Mouse (Mus musculus) lung, postnatal 14 days (tissue): ENCODE results near the gene Gps2.

Experiments
- DNase-seq: peaks from one replicate; pipeline ENCODE4 v3.0.0; 2021

Gps2 gene

DNA sequence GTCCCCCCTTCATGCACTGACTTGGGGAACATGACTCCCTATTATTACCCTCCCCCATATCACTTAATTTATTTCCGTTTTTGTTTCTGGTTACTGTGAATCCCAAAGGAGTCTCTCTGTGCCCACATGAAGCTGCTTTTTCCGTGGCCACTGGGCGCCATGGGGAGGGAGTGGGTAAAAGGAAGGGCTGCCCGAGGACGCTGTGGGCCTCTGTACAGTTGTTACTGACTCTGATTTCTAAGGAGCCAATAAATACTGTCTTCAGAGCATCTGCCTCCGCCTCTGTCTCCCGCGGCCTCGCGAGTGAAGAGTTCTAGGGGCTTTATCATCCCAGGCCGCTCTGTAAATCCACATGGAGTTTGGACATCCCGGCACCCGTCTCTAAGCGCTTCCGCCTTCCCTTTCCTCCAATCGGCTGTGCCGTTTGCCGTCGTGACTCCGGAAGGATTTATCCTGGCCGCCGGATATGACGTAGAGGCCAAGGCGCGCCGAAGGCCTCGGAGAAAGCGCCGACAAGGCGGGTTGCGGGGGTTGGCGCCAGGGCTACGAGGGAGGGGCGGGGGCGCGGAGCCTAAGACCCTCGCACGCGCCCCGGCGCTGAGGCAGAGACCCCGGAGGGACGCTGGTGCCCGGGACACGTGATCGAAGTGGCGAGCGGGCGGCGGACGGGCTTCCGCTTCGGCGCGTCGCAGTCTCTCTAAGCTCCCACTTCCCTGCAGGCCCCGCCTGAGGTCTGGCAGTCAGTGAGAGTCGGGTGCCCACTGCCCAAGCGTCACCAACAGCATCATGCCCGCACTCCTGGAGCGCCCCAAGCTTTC is at the start of gene Gps2:
Gene Gps2 (plus strand): TSS at position 335 of the 818 bp plus-strand sequence.
- DNase-seq, result peak; percentile 93

DNA sequence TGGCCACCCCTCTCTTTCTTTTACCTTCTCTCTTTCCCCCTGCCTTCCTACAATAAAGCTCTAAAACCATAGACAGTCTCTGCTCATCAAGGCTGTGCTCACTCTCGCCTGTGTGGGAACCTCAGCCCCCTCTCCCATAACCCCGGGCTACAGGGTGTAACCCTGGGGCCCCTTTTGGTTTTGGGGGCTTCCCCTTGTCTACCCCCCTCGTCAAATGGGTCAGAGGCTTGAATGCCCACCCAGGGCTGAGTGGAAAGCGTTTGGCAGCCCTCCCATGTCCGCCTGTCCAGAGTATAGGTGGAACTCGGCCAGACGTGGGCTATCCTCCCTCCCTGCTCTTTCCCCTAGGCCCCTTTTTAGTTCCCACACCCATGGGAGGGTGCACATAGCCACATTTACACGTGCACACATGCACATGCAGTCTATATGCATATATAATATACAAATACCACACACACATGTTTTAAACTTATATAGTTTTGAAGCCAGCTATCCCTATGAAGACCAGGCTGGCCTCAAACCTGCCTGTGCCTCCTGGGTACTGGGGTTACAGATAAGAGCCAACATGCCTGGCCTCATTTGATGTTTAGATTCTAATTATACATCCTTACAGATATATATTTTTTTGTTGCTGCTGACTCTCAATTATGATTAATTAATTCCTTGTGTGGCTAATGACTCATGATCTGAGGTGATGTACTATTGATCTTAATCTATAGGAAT is 49.4 kb upstream of the Gps2 start:
- DNase-seq, result no peak

DNA sequence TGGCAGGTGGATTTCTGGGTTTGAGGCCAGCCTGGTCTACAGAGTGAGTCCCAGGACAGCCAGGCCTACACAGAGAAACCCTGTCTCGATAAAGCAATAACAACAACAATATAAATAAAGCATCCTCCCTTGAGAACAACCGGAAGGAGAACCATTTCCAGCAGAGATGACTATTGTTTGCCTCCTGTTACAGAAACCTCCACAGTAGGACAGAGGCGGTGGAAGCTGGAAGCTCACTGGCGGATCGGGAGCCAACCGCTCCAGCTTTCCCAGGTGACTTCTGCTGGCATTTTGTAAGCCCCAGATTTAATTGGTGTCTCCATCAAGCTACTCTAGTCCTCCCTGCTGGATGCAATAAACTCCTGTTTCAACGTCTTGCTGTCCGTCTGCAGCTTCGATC is 48.1 kb upstream of the Gps2 start:
- DNase-seq, result no peak

DNA sequence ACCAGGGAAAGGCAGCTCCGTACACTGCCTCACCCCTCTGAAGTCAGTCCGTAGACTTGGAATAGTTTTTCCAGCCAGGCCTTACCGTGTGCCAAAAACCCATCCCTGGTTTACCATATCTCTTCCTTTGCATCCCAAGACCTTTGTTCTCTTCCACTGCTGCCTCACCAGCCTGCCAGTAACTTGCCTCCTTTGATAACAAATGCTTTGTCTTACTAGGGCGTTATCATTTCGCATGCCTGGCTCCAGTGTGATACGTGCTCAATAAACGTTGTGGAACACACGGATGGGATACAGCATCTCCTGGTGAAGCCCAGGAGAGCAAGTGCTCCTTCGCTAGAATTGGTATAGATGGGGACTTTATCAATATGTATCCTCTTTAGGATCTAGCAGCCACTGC is 46.4 kb upstream of the Gps2 start:
- DNase-seq, result no peak

DNA sequence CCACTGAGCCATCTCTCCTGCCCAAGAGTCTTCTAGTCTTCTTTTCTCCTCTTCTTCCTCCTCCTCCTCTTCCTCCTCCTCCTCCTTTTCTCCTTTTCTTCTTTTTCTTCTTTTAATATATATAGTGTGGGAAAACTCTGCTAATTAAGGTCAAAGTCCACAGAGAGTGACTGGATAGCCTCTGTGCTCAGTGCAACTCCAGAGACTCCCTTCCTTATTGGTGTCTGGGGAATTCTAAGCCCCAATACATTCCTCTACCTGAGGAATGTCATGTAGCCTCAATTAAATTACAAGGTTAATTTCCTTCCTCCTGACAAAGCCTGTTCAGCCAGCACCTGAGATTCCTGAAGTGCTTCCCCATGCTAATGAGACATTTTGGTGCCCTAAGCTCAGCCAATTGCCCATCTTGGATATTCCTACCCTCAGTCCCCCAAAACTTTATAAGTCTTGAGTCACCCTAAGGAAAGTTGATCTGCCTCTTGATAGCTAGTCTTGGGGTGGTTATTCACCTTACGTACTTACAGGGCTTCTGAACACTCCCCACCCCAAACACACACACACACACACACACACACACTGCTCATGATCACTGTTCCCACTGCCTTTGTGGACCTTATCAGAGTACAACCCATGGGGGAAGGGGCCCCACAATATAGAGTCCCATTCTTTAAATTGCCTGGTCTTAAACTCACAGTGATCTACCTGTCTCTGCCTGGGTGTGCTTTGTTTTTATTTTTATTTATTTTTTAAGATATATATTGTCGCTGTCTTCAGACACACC is 43.2 kb upstream of the Gps2 start:
- DNase-seq, result no peak

DNA sequence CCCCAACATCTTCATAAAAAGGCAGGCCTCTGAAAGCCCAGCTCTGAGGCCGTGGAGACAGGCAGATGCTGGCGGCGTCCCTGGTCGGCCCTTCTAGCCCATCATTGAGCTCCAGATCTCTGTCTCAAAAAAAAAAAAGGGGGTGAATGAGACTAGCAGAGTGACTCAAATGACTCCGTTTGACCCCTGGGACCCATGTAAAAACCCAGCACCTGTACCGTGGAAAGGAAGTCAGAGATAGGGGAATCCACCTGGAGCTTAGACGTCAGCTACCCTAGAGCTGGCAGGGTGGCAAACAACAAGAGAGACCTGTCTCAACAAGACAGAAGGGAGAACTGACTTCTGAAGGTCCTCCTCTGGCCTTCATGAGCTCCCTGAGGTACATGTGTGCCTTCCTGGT is 41.9 kb upstream of the Gps2 start:
- DNase-seq, result no peak

DNA sequence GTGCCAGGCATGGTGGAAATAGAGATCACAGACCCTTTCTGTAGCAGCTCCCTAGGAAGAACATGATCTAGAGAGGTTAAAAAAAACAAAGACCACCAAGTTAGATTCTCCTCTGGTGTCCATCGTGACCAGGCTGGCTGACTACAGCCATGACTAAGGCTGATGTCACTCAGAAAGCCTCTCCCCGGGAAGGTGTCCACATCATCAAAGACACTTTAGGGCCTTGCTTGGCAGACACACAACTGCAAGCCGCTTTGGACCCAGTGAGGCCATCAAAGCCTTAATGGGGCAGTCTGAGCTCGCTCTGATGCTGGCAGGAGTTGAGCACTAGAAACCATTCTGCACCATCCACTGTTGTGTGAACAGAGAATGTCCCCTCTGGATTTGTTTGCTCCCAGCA is 41.2 kb upstream of the Gps2 start:
- DNase-seq, result no peak

DNA sequence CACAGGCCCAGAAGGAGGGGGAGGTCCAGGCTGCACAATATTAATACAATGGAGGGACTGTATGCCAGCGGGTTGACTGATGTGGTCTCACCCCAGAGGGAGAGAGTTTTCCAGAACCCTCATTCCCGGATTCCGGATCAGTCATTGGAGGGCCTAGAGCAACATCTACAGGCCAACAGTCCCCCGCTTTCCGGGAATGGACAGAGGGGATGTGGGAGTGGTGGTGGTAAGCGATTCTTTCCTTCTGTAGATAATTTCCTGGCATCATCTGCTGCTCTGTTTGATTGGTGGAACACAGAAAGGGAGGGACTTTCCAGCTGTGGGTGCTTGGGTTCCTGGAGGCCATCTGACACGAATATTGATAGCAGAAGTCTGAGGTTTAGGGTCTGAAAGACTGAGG is 37.5 kb upstream of the Gps2 start:
- DNase-seq, result peak; percentile 71

DNA sequence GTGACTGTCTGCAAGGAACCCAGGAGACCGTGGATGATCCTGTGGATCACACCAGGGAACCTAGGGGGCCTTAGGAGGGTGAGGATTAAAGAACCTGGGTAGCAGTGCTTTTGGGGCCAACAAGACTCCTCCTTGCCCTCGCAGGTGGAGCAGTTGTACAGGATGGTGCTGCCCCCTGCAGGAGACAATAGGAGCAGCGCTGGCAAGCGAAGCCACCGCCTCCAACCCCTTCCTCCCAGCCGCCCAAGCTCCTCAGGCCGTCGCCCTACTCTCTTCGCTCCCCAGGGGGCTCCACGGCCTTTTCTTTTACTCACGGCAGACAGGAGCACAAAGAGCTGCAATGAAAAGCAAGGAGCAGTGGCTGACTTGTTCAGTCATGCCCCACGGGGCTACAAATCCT is 36.8 kb upstream of the Gps2 start:
- DNase-seq, result peak; percentile 93

DNA sequence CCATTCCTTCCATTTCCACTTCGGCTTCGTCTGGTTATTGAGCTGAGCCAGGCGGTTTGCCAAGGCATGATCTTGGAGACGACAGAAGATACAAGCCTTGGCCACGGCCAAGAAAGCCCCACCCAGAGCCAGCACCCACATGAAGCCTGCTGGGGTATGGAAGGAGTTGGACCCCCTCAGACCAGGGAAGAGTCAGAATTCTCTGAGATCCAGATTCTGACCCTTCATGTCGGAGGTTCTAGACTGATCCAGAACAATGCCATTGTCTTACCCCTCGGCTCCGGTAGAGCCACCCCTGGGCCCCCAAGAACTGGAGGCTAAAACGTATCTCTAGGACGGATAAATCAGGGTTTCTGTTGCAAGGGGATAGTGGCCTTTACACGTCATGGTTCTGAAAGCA is 35.8 kb upstream of the Gps2 start, which contains the start of gene Tmem95:
Gene Tmem95 (minus strand): TSS at position 141 of the 400 bp plus-strand sequence.
- DNase-seq, result no peak

DNA sequence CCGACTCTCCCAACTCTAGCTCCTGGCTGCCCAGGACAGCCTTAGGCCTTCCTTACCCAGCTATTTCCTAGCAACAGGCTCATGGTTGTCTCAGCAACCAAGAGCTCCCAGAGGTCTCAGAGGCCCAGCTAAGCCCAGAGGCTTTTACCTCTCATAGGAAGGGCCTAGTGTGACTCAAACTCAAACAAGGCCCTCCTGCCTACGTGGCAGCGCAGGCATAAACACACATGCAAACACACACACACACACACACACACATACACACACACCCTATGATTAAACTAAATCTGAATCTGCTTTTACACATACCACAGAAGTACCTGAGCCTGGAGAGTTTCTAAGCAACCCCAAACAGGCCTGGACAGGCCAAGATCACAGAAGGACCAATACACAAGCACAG is 35.3 kb upstream of the Gps2 start:
- no peak for DNase-seq

DNA sequence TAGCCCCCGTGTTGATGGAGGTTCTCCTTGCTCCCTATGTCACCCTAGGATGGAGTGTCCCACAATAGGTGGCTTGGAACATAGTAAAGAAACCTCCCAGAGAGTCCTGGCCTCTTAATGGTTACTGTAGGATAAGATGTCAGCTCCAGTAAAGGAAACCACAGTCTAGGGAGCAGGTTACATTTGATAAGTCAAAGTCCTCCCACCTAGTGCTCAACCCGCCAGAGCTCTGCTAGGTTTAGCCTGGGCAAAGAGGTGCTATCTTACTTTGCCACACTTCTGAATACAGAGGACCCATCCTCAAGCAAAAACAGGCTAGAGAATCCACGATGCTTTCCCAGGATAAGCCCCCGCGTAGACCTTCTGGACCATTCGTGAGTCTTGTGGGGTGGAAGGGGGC is 34.7 kb upstream of the Gps2 start:
- no peak for DNase-seq

DNA sequence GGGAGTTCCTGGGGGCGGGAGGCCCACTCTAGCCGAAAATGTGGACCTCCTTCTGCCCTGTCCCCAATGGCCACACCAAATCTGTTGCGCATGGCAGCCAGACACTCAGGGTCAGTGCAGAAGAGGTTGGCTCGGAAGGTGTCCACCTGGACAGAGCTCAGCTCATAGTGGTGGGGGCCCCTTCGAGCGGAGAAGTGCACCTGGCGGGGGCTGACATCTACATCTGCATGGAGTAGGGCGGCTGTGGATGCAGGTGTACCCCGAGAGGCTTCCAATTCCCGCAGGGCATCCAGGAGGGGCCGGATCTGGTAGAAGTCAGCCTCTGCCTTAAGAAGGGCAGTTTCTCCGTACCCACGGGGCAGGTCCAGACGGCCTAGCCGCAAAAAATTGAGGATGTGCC is 34.0 kb upstream of the Gps2 start:
- DNase-seq, result no peak

DNA sequence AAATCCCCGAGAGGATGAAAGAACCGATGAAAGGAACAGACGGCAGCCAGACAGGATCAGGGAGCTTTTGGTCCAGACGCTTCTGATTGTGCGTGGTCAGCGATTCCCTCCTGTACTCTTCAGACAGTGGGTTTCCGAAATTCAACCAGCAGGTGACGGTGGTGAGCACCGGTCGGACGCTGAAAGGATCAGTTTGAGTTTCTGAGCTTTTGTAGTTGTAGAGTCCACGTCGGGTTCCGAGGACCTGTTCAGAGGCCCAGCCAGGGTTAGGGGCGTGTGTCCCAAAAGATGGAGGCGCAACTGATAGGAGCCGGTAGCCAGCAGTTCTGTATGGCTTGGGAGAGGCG is 33.2 kb upstream of the Gps2 start:
- DNase-seq, result peak; percentile 78

DNA sequence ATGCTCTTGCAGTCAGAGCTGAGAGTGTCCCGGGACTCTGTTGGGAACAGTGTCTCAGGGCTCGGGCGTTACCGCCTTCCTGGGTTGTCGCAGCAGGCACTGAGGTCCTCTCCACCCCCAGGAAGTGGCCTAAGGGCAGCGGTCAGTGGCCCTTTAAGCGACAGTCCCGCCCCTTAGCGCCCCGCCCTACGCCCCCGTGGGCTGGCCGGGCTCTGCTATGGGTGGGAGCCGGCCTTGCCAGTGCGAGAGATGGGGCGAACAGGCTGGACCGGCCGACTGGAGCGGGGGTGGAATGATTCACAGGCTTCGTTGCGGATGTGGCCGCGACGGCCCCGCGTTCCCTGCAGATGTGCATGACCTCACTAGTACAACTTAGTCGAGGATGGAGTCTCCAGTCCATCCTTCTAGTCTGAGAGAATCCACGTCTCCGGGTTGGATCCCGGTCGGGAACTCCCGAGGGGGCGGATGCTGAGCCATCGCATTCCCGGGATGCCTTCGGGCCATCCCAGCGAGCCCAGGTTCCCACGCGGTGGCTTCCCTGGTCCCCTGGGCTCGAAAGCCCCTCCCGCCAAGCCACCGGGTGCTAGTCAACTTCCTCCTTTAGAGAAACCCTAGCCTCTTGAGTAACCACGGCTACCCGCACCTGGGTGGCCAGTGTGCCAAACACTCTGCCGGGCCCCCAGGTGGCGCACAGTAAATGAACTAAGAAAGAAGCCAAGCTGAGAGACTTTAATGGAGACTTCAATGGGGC is 32.7 kb upstream of the Gps2 start, which contains the start of gene Kctd11:
Gene Kctd11 (minus strand): TSS at position 554 of the 751 bp plus-strand sequence.
- DNase-seq, result peak; percentile 93

DNA sequence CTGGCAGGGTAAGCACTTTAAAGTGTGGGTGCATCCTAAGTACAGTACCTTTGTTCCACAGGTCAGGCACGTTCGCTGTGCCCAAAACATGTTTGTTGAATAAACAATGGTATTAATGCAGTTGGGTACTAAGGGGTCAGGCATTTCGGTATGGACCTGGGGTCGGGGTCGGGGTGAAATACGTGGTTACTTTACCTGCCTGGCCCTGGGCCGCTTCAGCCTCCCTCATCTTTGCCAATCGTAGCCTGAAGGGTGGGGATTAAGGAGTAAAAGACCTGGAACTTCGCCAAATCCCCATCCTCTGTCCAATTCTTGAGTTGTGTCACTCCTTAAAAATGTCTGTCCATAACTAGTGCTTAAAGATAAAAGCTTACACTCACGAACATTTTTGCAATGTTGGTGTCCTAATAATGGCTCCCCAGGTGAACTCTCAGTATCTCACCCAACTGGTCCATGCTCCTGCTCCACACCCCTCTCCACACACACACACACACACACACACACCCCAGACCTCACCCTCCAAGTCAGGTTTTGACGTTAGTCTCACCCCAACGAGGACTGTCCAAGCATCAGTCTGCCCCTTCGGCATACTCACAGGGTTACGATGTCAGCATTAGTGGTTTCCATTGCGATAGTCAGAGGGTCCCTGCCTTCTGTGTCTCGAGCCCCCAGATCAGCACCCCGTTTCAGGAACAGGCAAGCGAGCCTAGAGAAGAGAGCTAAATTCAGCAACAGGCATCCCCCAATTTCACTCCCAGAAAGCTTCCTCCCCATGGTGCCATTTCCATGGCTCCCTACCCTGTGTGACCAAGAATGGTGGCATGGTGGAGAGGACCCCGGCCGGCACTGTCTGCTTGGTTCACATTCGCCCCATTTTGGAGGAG is 31.7 kb upstream of the Gps2 start:
- DNase-seq, result no peak

DNA sequence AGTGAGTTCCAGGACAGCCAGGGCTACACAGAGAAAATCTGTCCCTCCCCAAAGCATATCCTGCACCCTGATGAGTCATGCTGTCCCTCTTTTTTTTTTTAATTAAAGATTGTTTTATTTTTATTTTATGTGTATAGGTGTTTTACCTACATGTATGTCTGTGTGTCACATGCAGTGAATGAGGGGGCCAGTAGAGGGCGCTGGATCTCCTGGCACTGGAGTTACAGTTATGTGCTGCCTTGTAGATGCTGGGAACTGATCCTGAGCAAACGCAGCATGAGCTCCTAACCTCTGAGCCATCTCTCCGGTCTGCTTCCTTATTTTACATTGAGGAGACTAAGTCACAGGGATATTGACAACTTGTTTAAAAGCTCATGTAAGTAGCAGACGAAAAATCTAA is 30.6 kb upstream of the Gps2 start:
- peak; percentile 58 for DNase-seq

DNA sequence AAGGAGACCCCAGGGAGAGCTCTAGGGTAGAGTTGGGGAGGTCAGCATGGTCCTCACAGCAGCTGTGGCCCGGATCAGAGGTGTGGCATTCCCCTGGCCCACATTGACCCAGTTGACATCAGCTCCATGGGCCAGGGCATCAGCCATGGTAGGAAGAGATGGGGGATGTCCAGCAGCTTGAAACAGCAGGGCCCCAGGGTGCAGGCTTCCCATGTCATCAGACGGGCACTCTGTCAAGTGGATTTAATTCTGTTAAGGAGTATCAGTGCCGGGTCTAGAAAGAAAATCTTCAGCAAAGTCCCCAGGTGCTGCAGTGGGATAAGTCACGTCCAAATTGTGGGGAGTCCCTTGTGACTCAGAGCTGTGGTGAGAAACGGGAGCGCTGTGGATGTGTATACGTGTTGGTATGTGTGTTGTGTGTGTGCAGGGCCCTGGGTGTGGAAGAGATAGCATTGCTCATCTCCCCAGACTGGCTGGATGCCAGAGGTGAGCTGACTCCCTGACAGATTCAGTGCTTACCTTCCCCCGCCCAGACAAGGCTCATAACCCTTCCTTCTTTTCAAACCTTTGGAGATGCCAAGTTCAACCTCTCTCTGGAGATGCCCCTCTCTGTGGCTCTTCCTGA is 30.0 kb upstream of the Gps2 start:
- no peak for DNase-seq

DNA sequence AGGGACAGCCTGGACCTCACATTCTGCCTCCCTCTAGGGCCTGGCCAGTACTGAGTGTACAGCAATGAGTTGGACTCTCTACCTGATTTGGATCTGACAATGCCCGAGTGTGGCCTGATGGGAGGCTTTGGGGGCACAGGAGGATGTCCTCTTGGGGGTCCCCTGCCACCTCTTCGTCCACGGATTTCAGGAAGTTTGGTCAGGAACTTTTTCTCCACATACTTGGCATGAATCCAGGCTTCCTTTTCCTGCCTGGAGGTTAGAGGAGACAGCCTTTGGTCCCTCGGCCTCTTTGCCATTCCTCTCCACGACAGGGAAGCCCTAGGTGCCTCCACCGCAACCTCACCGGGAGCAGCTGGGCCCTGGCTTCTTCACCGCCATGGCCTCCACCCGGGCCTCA is 29.4 kb upstream of the Gps2 start:
- DNase-seq, result no peak

DNA sequence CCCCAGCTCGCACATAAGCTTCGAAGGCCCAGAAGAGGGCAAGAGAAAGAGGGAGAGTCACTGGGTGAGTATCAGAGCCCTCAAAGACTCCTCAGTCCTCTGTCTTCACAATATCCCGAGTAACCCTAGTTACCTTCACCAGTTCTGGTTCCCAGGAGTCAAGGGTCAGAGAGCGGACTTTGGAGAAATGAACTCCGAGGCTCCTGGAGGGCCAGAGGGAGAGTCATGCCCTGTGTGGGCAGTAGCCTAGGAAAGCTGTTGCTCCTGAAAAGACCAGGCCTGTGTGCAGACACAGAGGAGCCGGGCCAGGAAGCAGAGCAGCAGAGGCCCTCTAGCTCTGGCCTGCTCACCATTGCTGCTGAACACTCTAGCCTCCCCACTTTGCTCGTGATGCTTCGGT is 29.0 kb upstream of the Gps2 start:
- no peak for DNase-seq

DNA sequence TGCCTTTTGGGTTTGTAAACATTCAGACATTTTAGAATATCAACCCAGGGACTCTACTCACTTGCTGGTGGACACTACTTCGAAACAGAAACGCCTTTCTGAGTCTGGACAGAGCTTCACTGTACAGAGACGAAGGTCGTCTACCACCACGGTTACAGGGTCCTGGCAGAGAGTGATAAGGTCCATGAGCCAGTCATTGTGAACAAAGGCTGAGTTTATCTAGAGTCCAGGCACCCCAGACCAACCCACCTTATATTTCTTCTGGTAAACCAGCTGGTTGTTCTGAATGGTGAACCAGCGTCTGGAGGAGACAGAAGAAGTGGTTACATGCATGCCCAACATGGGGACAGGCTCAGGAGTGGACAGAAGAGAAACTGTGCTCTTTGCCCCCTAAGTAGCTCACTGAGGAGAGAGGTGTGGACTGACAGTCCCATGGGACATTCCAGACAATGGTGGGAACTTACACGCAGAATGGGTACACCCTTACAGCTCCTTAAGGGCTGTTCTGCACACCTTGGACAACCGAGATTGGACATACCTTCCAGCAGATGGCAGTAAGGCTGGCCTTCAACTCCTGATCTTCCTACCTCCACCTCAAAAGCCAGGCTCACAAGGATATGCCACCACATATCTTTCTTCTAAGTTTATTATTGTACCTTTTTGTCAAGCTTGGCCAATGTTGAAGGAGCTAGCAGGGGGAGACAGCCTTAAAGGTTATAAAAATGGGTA is 26.6 kb upstream of the Gps2 start:
- no peak for DNase-seq
